Mouse (Mus musculus): ENCODE results near the gene Hsd17b12.

The Hsd17b12 gene

GRCm38 (mm10) chr2:94069482-94069881 is 88.3 kb downstream of the Hsd17b12 start:
- in situ Hi-C loops (cut with MseI, MboI): no loop called here

GRCm38 (mm10) chr2:94066540-94067135 is 91.1 kb downstream of the Hsd17b12 start:
- in situ Hi-C loops (cut with MseI, MboI): no loop called here

GRCm38 (mm10) chr2:94066120-94066519 is 91.6 kb downstream of the Hsd17b12 start:
- in situ Hi-C loops (cut with MseI, MboI): no loop called here

GRCm38 (mm10) chr2:94062791-94063190 is 95.0 kb downstream of the Hsd17b12 start:
- in situ Hi-C loops (cut with MseI, MboI): no loop called here

GRCm38 (mm10) chr2:94059459-94059858 is 98.3 kb downstream of the Hsd17b12 start:
- in situ Hi-C loops (cut with MseI, MboI): no loop called here

- in situ Hi-C loops (cut with MseI, MboI): no loop called here
Measured at GRCm38 (mm10) chr2:94054813-94055212, 103.0 kb downstream of the Hsd17b12 start.

- in situ Hi-C loops (cut with MseI, MboI): no loop called here
Measured at GRCm38 (mm10) chr2:94051952-94052351, 105.8 kb downstream of the Hsd17b12 start.

GRCm38 (mm10) chr2:94050901-94051300 is 106.9 kb downstream of the Hsd17b12 start:
- in situ Hi-C loops (cut with MseI, MboI): no loop called here

- in situ Hi-C loops (cut with MseI, MboI): no loop called here
Measured at GRCm38 (mm10) chr2:94049471-94050176, 108.1 kb downstream of the Hsd17b12 start.

GRCm38 (mm10) chr2:94048733-94049470 is 108.9 kb downstream of the Hsd17b12 start:
- in situ Hi-C loops (cut with MseI, MboI): no loop called here

- in situ Hi-C loops (cut with MseI, MboI): no loop called here
Measured at GRCm38 (mm10) chr2:94048271-94048670, 109.5 kb downstream of the Hsd17b12 start.

GRCm38 (mm10) chr2:94045411-94046090 is 112.2 kb downstream of the Hsd17b12 start:
- in situ Hi-C loops (cut with MseI, MboI): no loop called here

- in situ Hi-C loops (cut with MseI, MboI): no loop called here
Measured at GRCm38 (mm10) chr2:94044174-94044573, 113.6 kb downstream of the Hsd17b12 start.

GRCm38 (mm10) chr2:94043662-94044061 is 114.1 kb downstream of the Hsd17b12 start:
- in situ Hi-C loops (cut with MseI, MboI): no loop called here

GRCm38 (mm10) chr2:94042461-94042860 is 115.3 kb downstream of the Hsd17b12 start:
- in situ Hi-C loops (cut with MseI, MboI): no loop called here

GRCm38 (mm10) chr2:94040391-94041125 is 117.2 kb downstream of the Hsd17b12 start:
- in situ Hi-C loops (cut with MseI, MboI): no loop called here

- in situ Hi-C loops (cut with MseI, MboI): loop anchor here in 1 of 2 experiments (10.0 kb wide), 1 partner anchor 209 kb away; no protein-coding TSS in a partner anchor
Measured at GRCm38 (mm10) chr2:94035428-94036331, 122.1 kb downstream of the Hsd17b12 start.

- in situ Hi-C loops (cut with MseI, MboI): loop anchor here in 1 of 2 experiments (10.0 kb wide), 1 partner anchor 214 kb away; no protein-coding TSS in a partner anchor
Measured at GRCm38 (mm10) chr2:94030602-94031001, 127.2 kb downstream of the Hsd17b12 start.

- in situ Hi-C loops (cut with MseI, MboI): no loop called here
Measured at GRCm38 (mm10) chr2:94024637-94025036, 133.1 kb downstream of the Hsd17b12 start.
